Mouse (Mus musculus) midbrain, embryonic 12.5 days (tissue): Measurements from ENCODE around the gene Gm20390. TPM values are rescaled to one million over a fixed set of nuclear protein-coding genes. Genes with fewer than 3 reads are reported as not detected.

Source experiments
- ATAC-seq: fragments of 200-750 bp; cut with Nextera tagmentation; 2 replicates; pipeline ENCODE4 v1.8.0; 2017; ENCODE audit warnings: low read depth, moderate TSS enrichment, moderate library complexity; ENCODE audit not compliant: low FRiP score
- H3K27ac ChIP-seq: fragments of 300-500 bp; sonication (generic); replicated peaks from 2 replicates; pipeline ENCODE4 v1.5.1; 2016; ENCODE audit warnings: mild to moderate bottlenecking
- H3K27me3 ChIP-seq: fragments of 300-500 bp; sonication (generic); 2 replicates; pipeline ENCODE4 v1.6.1; 2016; ENCODE audit warnings: mild to moderate bottlenecking
- H3K36me3 ChIP-seq: fragments of 300-500 bp; sonication (generic); 2 replicates; pipeline ENCODE4 v1.6.1; 2016
- H3K4me1 ChIP-seq: fragments of 300-500 bp; sonication (generic); 2 replicates; pipeline ENCODE4 v1.6.1; 2016
- H3K4me2 ChIP-seq: fragments of 300-500 bp; sonication (generic); replicated peaks from 2 replicates; pipeline ENCODE4 v1.6.1; 2016; ENCODE audit warnings: mild to moderate bottlenecking, moderate library complexity
- H3K4me3 ChIP-seq: fragments of 300-500 bp; sonication (generic); 2 replicates; pipeline ENCODE4 v1.5.1; 2016; ENCODE audit warnings: mild to moderate bottlenecking
- H3K9ac ChIP-seq: fragments of 300-500 bp; sonication (generic); replicated peaks from 2 replicates; pipeline ENCODE4 v1.6.1; 2016; ENCODE audit warnings: mild to moderate bottlenecking, moderate library complexity
- H3K9me3 ChIP-seq: fragments of 300-500 bp; sonication (generic); 2 replicates; pipeline ENCODE4 v1.6.1; 2016; ENCODE audit warnings: mild to moderate bottlenecking
- WGBS: fragments of 180-500 bp; shearing (Covaris S2); methylation state at CpG from one replicate; pipeline ENCODE4 v1.1.7; 2016; 5-methylcytosine and 5-hydroxymethylcytosine counted together
- polyA plus RNA-seq: library from polyadenylated mRNA; unstranded; fragments of >200 nt; fragmentation: Nextera tagmentation; extraction: Ambion mirVana; gene quantifications from 2 replicates; pipeline ENCODE4 v1.2.1, GENCODE M21; 2016

Gm20390 gene
- polyA plus RNA-seq, 1 experiment from 2014 or later = 352 TPM

- WGBS = 88% methylated on average over 3 of the region's 3 CpGs
- Histone ChIP-seq H3K4me2 (no peak overlapping the region), H3K9ac (no peak overlapping the region), H3K36me3 (peaks cover 71% of the 10 kb centered on the region), H3K4me1 (no peaks in the 10 kb centered on the region), H3K4me3 (no peak overlapping the region), H3K27ac (no peak overlapping the region), H3K27me3 (no peaks in the 10 kb centered on the region), H3K9me3 (no peaks in the 10 kb centered on the region)
- no peak for ATAC-seq
Measured at GRCm38 (mm10) chr11:93911603-93912002, 56.5 kb downstream of the Gm20390 start.

GRCm38 (mm10) chr11:93908829-93909228, 59.3 kb downstream of the Gm20390 start:
- Histone ChIP-seq H3K27ac (no peak overlapping the region), H3K9ac (no peak overlapping the region), H3K4me1 (no peaks in the 10 kb centered on the region), H3K36me3 (peaks cover 69% of the 10 kb centered on the region), H3K4me3 (no peak overlapping the region), H3K9me3 (no peaks in the 10 kb centered on the region), H3K27me3 (no peaks in the 10 kb centered on the region), H3K4me2 (no peak overlapping the region)
- 92% methylated on average over 9 of the region's 9 CpGs for WGBS
- no peak for ATAC-seq

- ATAC-seq = no peak
- Histone ChIP-seq H3K27me3 (no peaks in the 10 kb centered on the region), H3K4me1 (no peaks in the 10 kb centered on the region), H3K4me2 (no peak overlapping the region), H3K9me3 (no peaks in the 10 kb centered on the region), H3K4me3 (no peak overlapping the region), H3K27ac (no peak overlapping the region), H3K36me3 (peaks cover 63% of the 10 kb centered on the region), H3K9ac (no peak overlapping the region)
- WGBS = 89% methylated on average over 3 of the region's 3 CpGs
Measured at GRCm38 (mm10) chr11:93907839-93908238, 60.3 kb downstream of the Gm20390 start.

GRCm38 (mm10) chr11:93906834-93907233, 61.3 kb downstream of the Gm20390 start:
- Histone ChIP-seq H3K4me3 (no peak overlapping the region), H3K9ac (no peak overlapping the region), H3K4me1 (no peaks in the 10 kb centered on the region), H3K27ac (no peak overlapping the region), H3K36me3 (peaks cover 61% of the 10 kb centered on the region), H3K4me2 (no peak overlapping the region), H3K9me3 (no peaks in the 10 kb centered on the region), H3K27me3 (no peaks in the 10 kb centered on the region)
- 92% methylated on average over 4 of the region's 4 CpGs for WGBS
- ATAC-seq = no peak

Other genes starting within 250 kb of the Gm20390 start
- gene Utp18, start 82.5 kb downstream of the Gm20390 start, polyA plus RNA-seq = 42.5 and 43.6 TPM in 2 replicates
- gene Mbtd1, start 82.4 kb downstream of the Gm20390 start, polyA plus RNA-seq = 50.2 and 55.5 TPM in 2 replicates
- gene Nme2, start 12.0 kb downstream of the Gm20390 start, polyA plus RNA-seq = 106 and 110 TPM in 2 replicates
- gene Nme1, start 228 bp upstream of the Gm20390 start, polyA plus RNA-seq = 217 and 227 TPM in 2 replicates
- 134 and 147 TPM in 2 replicates for gene Spag9, start 27.8 kb upstream of the Gm20390 start, polyA plus RNA-seq
- gene Tob1, start 243.2 kb upstream of the Gm20390 start, polyA plus RNA-seq = 36.7 and 38.3 TPM in 2 replicates